Mouse (Mus musculus) spleen, adult 2 months (tissue): ENCODE measurements around the gene Sim2.

Experiments
- CTCF ChIP-seq: fragments of 200-500 bp; IDR thresholded peaks from 2 replicates; pipeline ENCODE4 v1.5.1; 2011; ENCODE audit warnings: mild to moderate bottlenecking, inconsistent platforms; ENCODE audit not compliant: insufficient read depth, insufficient read length, insufficient replicate concordance; ENCODE audit errors: extremely low read depth
- POLR2A ChIP-seq: fragments of 200-500 bp; IDR thresholded peaks from 2 replicates; pipeline ENCODE4 v1.6.1; 2011; ENCODE audit warnings: low read depth, low read length, inconsistent platforms

DNA sequence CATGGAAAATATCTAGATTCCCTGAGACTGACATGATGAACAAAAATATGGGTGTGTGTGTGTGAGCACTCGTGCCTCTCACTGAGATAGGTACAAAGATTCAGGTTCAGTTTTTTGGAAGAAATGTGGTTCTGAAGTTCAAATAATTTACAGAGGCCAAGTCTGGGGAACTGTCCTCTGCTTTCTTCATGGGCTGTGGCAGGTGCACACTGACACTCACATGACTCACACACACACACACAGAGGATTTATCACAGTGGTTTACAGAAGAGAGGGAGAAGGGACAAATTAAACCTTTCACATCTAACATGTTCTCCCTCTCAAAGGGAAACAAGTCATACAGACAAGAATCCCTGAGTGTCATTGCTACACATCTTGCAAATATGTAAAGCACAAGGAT lies 88.6 kb downstream of the Sim2 start:
- no peak for TF ChIP-seq CTCF
- TF ChIP-seq POLR2A = no peak
